Mouse (Mus musculus): ENCODE data around the gene Rbms1. TPM values are rescaled to one million over a fixed set of nuclear protein-coding genes. Genes with fewer than 3 reads are reported as not detected.
A peak's percentile ranks its signal among the peaks of the same experiment; 100 is the strongest.

Gene Rbms1
- total RNA-seq, 2 experiments from 2014 or later, result 60.8 to 65.8 TPM

DNA sequence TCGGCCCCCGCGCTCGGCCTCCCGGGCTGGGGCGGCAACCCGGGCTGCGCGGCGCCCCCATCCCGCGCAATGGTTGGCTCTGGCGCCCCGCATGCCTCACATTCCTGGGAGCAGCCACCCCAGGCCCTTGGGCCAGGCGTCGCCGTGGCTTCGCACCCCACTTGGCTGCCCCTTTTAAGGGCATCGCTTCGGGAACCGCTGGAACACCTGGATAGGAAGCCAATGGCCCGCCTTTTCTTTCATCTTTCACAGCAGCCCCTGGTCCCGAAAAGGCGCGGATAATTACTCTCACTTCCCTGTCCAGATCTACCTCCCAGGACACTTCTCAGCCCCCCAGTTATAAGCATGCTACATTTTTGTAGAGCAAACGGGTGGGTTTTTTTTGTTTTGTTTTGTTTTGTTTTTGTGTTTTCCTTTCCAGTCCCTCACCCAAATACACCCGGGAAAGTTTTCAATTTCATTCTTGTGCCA is 81.4 kb downstream of the Rbms1 start:
- intact Hi-C loops (cut with DNase I), result loop anchor here (2.0 kb wide), 4 partner anchors 43 to 81 kb away; partner anchors contain the start of gene Rbms1
- no peak for DNase-seq

DNA sequence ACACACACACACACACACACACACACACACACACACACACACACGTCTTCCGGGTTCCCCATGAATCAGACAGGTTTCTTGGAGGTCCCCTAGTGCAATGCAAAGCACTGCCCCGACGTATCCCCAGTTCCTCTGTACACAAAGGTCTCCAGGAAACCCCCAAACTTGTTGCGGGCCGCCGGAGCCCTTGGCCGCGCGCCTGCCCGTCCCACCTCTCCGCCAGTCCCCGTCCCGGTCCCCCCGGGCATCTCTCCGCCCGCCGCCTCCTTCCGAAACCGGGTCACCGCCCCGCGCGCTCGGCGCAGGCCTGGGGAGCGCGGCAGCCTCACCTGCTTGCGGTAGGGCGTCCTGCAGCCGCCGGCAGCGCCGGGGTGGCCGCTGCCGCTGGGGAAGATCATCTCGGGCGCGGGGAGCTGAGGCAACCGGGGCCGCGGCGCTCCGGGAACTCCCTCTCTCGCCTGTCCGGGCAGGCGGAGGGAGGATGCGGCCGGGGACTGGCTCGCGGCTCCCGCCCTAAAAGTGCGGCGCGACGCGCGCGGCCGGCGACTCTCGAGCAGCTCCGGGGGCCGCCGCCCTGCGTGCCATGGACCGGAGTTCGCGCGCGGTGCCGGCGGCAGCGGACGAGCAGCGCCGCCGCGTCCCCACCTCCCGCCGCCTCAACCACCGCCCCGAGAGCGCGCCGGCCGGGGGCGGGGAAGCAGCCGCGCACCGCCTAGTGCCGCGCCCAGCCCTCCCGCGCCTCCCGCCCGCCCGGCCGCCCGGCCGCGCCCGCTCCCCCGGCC is 82.0 kb downstream of the Rbms1 start:
- intact Hi-C loops (cut with DNase I), result loop anchor here (2.0 kb wide), 4 partner anchors 42 to 82 kb away; partner anchors contain the start of gene Rbms1
- peak; percentile 81 to 92 for DNase-seq

DNA sequence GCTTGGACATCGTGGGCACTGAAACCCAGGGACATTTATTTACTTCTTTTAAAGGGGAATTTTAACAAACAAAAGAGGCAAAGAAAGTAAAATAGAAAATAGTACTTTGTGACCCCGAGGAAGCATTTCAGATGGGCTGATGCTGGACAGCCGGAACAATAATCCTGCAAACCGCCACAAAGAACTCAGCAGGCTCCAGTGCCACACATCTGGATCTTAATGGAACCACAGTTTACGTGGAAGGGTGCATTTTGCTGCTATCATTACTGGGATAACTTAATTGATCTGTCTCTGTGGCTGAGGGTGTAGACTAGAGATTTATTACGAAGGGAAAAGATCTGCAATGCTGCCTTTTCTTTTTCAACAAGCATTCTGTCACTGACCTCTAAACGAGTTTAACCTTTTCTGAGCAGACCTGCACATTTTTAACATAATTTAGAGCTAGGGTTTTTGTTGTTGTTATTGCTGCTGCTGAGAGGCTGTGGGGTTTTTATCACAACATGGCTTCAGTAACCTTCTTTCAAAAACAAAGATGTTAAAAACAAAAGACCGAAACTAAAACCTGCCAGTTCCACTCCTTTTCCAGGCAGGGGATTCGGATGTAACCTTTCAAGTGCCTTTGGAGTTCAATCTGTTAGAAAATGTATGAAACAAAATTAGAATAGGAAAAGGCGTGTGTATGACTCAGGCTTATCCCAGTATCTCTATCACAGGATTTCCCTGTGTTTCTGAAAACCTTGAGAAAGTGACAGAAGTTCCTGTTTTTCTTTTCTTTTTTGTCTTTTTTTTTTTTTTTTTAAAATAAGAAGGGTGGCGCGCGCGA is 82.8 kb downstream of the Rbms1 start:
- intact Hi-C loops (cut with DNase I), result loop anchor here (2.0 kb wide), 4 partner anchors 41 to 83 kb away; partner anchors contain the start of gene Rbms1
- no peak for DNase-seq

DNA sequence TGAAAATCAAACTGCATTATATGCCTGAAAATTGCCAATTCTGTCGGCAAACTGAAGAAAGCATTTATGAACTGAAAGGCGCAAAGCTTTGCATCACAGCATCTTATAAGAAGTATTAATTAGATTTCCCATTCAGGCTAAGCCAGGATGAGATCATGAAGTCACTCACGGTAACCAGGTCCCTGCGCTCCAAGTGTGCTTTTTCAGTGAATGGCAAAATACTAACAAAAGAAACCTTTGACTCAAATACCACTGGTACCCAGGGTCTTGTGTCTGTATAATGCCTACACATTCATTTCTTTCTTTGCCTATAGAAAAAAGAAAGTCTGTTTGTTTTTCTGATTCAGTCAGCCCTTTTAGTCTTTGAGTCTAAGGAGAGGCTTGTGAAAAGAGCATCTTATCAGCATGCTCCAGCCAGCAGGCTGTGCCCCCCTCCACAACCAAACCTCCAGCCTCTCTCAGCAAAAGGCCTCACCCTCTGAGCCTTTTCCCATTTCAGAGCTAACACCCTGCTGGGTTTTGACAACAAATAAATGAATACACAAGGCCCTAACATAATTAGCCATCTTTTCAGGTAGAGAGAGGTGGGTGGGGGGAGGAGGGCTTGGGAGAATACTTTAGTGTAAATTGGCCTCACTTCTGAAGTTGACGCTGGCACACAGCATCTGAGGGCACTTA is 83.7 kb downstream of the Rbms1 start:
- no peak for DNase-seq
- intact Hi-C loops (cut with DNase I), result no loop called here

DNA sequence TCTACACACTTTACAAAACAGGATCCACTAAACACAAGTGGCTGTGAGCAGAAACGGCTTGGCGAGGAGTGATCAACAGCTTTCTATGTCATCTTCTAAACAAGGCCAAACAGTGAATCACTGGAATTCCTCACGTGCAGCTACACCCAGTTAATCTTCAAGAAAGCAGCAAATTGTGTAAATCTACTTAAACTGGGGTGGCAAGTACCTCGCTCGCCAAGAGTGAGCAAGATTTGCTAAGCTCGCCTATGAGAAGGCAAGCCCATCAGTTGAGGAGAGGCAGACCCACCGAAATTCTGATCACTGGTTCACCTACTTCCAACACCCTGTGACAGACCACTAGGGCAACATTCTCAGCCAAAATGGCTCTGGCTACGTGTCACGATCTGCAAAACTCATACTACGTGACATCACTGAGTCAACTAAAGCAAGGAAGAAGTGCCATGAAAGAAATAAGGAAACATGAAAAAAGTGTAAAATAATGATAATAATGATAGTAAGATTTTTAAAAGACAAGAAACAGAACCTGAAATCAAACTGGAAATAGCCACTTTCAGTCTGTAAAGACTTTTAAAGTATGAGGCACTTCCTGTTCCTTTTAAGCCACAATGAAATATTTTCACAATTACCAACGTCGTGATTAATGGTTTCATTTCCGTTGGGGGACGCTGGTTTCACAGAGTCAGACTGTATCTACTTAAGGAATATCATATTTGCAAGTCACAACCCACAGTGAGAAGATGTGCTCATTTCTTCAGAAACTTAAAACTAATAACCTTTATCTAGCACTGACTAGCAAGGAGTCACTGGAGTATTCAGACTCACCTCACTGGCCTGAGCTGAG is 85.2 kb downstream of the Rbms1 start:
- intact Hi-C loops (cut with DNase I), result no loop called here
- no peak for DNase-seq

DNA sequence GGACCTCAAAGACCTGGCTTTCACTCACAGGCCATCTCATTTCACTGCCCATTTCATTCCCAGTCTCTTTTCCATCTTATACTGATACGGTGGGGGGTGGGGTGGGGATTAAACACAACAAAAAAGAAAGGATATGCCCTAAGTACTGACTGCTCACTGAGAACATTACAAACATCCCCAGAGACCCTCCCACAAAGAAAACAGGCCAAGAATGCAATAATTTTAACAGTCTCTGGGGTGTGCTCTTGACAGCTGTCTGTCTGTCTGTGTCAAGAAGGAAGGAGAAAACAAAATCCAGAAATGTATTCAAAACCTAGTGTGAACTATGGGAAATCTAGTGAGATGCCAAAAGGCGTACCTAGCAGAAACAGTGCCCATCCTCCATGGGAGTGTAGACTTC is 86.1 kb downstream of the Rbms1 start:
- intact Hi-C loops (cut with DNase I), result no loop called here
- DNase-seq, result no peak

DNA sequence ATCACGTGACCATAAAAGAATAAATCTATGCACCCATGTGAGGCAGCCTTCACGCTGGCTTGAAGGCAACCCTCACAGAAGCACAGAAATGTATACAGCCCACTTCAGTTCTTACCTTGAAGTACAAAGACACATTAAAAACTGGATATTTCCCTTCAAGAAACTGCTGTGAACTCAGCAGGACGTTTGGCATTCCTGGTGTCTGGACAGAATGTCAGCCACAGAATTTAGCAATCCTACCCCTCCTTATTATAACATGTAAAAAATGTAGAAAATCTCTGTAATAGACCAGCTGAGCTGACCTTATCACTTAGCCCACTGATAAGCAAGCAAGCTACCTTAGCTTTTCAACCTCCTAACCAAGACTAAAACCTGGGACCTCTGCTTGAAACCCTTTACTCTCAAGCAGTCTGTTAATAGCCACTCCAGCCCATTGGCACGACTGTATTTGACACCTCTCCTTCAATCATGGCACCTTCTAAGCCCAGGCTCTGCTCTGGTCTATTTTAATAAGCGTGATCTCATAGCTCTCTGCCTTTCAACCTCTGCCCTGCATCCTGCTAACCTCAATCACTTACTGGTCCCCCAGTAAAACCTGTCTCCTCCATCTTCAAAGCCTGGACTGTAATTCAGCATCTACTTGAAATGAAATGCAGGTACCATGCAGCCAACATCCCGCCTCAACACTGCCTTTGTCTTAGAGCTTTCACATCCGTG is 90.7 kb downstream of the Rbms1 start:
- DNase-seq, result no peak
- intact Hi-C loops (cut with DNase I), result no loop called here

DNA sequence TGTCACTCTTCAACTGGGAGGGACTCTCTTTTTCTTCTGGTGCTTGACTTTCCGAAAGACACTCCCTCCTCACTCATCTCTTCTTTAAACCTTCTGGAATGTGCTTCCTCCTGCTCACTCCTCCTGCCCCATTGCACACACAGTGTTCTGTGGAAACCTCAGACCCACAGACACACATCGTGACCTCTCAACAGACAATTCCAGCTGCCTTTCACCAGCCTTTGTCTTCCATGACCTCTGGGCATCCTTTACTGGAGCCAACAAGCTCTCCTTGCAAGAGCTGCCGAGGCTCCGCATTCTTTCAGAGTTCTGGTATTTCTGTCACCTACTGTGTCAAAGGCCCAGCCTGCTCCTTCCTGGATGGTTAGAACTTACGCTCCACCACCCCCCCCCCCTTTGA is 92.0 kb downstream of the Rbms1 start:
- DNase-seq, result no peak
- intact Hi-C loops (cut with DNase I), result no loop called here

DNA sequence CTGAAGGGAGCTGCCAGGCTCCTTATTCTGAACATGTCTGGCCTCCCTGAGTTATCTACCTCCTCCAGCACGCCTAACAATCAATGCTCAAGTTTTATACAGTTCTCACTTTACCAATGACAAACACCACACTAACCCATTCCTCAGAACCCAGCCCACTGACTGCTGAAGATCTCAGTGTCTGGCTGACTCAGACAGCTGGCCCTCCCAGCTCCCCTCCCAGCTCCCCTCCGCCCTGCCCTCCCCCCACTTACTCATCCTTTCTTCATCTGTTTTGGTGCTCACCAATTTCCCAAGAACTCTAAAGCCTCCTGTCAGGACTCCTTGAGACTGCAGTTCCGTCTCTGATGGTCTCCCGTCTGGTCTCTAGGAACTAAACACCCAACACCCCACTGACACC is 92.5 kb downstream of the Rbms1 start:
- DNase-seq, result no peak
- intact Hi-C loops (cut with DNase I), result no loop called here

DNA sequence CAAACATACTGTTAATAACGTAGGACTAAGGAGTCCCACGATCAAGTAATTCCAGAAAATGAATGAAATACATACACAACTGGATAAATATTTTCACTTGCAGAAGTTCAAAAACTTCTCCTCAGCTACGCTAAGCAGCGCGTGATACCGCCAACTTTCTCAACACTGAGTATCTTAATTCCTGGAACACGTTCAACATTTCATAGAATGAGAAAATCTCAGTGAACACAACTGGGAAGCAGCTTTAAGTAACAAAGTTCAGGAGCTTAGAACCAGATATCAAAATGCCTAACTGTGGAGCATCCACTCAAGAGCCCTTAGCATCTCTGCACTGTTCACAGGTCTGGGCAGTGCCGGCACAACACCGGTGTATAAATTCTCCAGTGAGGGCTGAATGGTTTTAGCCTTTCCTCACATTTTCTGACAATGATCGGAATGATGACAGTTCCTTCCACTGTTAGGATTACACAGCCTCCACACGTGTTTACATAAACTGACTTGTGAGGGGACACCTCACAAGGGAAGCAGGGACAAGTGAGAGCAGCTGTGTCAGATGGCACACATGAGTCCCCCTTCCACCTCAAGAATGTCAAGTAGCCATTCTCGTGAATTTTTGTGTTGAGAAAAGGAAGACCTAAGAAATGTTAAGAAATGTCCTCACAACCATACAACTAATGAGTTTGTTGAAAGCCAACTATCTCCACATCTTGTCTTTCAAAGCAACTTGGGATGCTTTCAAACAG is 93.8 kb downstream of the Rbms1 start:
- DNase-seq, result no peak
- intact Hi-C loops (cut with DNase I), result no loop called here

DNA sequence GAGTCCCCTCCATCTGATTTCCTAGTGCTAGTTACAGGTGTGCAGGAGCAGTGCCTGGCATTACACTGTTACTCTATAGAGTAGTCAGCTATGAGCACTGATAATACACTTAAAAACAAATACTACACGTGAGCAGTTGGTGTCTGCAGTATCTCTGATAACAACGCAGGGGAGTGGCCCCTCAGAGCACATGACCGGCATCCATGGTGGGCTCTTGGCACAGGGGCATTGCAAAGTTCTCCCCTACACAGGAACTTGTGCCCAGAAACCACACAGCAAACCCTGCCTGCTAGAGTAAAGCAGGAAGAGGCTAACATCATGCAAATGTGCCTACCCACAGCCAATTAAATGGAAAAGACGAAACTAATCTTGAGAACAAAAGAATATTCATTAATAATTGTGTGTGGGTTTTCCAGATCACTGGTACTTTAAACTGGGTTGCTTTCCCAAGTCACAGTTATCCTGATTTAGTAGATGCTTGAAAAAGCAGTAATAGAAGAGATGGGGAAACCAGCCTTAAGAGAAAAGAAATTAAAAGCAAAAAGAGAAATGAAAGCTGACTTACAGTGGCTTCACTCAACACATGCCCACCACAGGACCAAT is 94.8 kb downstream of the Rbms1 start:
- intact Hi-C loops (cut with DNase I), result no loop called here
- no peak for DNase-seq

DNA sequence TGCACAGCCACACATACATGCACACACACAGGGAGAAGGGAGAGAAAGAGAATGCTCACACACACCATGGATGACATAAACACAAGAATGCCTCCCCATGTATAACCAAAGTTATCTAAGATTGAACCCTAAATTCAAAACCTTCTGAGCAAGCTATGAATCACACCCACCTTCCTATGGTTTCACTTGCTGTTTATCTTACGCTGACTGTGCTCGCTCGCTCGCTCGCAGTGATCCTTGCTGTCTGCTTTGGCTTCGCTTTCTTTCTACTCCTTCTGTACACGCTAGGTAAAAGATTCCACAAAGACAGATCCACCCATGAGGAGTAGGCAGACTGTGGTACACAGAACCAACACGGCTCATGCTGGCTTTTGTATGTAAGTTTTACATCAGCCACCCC is 95.7 kb downstream of the Rbms1 start:
- DNase-seq, result no peak
- intact Hi-C loops (cut with DNase I), result no loop called here

DNA sequence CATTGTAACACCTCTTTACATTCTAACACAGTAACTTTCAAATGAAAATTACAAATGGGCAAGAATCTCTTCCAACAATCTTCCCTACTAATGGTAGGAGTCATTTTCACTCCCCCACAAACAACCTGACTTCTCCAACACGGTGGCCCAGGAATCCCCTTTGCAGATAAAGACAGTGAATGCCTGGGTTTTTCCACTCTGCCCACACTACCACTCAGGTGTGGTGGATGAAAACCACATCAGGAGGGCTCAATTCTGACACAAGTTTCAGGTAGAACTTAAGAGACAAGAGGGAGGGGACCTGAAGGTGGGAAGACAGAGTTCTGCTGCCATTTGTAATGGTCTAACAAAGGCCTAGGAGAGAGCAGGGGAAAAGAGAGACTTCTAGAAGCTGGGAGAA is 97.1 kb downstream of the Rbms1 start:
- no peak for DNase-seq
- intact Hi-C loops (cut with DNase I), result no loop called here

DNA sequence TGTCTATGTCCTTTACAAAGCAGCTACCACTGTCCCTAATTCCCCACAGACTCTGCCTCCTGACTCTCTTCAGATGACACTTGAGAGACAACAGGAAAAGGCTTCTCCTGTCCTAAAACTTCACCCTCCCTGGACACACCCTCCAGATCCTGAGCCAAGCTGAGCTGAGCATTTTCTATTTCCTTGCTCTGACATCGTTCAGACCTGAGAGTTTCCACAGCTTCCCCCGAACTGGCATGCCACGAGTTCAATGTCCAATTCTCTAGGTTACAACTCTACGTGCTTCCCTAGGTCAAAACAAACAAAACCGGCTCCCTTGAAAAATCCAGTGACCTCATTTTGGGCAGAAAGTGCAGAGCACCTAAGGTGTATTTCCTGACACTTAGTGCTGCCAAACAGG is 98.0 kb downstream of the Rbms1 start:
- DNase-seq, result no peak
- intact Hi-C loops (cut with DNase I), result no loop called here

DNA sequence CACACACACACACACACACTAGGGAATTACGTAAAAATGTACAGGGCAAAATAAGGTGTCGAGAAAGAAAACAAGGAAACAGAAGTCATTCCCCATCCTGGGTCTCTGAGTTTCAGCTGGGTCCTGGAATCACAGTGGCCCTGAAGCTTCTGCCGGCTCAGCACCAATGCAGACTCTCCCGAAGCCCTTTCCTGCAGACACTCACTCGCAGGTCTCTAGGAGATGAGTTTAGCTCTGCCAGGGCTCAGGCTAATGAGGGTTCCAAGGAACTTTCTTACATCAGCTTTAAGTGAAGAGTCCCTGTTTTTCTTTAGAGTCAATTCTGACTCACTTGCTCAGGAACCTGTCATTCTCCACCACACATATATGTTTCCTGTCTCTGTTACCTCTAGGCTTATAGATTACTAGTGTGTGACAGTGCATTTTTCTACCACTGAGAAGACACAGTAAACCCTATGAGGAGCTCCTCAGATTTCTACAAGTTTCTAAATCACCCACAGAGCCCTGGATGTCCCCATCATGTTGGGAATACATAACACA is 98.7 kb downstream of the Rbms1 start:
- intact Hi-C loops (cut with DNase I), result no loop called here
- no peak for DNase-seq

DNA sequence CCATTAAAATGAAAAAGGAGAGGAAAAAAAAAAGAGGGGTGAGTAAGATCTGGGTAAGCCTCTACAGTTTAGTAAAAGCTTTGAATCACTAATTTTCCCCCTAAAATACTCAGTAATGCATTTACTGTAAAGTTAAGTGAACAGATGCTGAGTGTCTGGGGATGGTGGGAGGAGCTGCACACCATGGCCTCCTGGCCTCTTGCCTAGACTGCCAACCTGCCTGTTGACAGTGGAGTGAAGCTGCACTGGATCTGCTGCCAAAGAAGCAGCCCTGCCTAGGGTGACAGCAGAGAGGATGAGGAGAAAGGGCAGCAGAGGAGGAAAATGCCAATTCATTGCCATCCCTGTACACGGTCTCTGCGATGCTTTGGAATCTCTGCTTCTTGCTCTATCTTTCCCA is 99.2 kb downstream of the Rbms1 start:
- intact Hi-C loops (cut with DNase I), result no loop called here
- peak; percentile 51 to 62 for DNase-seq

DNA sequence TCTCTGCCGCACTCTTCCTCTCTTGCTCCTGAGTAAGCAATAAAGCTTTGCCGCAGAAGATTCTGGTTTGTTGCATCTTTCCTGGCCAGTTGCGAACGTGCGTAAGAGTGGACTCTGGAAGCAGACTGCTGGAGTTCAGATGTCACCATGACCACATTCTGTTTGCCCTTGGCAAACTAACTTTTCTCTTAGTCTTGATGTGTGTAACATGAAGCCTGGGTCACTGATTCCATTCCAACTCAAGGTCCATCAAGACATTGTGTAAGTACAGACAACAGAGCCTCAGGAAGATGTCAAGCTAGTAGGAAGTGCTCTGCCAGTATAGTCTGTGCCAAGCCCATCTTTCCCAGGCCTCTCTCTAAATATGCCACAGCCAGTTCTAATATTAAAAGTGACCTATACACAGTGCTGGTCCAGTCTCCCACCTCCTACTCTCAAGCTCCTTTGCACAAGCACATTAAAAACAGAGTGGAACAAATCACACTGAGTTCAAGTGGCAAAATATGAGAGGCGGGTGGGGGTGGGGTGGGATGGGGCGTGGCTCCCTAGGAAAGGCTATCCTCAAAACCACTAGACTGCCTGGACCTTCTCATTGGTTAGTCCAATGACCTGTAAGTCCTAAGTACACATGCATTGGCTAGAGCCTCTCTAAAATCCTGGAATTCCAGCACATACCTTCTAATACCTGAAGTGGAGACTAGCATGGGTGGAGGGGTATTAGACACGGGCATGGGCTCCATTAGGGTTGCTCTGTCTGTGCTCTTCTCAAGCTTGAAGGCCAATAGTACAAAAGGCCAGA is 99.9 kb downstream of the Rbms1 start:
- no peak for DNase-seq
- intact Hi-C loops (cut with DNase I), result no loop called here
